Mouse (Mus musculus) kidney, postnatal 0 days (tissue): Measurements from ENCODE around the gene Acot11. TPM values are rescaled to one million over a fixed set of nuclear protein-coding genes. Genes with fewer than 3 reads are reported as not detected.

Source experiments
- ATAC-seq: fragments of 200-750 bp; cut with Nextera tagmentation; replicated peaks from 2 replicates; pipeline ENCODE4 v1.8.0; 2017; ENCODE audit warnings: low read depth, moderate number of reproducible peaks, moderate TSS enrichment, moderate library complexity; ENCODE audit not compliant: low FRiP score
- DNase-seq: peaks from one replicate; pipeline ENCODE4 v3.0.0-alpha.2; 2016; ENCODE audit warnings: low spot score
- H3K27ac ChIP-seq: fragments of 300-500 bp; sonication (generic); 2 replicates; pipeline ENCODE4 v1.5.1; 2014; ENCODE audit warnings: mild to moderate bottlenecking
- H3K27me3 ChIP-seq: fragments of 300-500 bp; sonication (generic); 2 replicates; pipeline ENCODE4 v1.6.1; 2014; ENCODE audit warnings: low read length, mixed read lengths; ENCODE audit not compliant: insufficient read depth
- H3K36me3 ChIP-seq: fragments of 300-500 bp; sonication (generic); 2 replicates; pipeline ENCODE4 v1.6.1; 2014; ENCODE audit warnings: low read length, mixed read lengths; ENCODE audit not compliant: insufficient read depth
- H3K4me1 ChIP-seq: fragments of 300-500 bp; sonication (generic); replicated peaks from 2 replicates; pipeline ENCODE4 v1.6.1; 2014; ENCODE audit warnings: antibody characterized with exemption, low read length, mixed read lengths; ENCODE audit not compliant: insufficient read depth
- H3K4me2 ChIP-seq: fragments of 300-500 bp; sonication (generic); 2 replicates; pipeline ENCODE4 v1.6.1; 2014; ENCODE audit warnings: mild to moderate bottlenecking, low read length, moderate library complexity, mixed read lengths
- H3K4me3 ChIP-seq: fragments of 300-500 bp; sonication (generic); replicated peaks from 2 replicates; pipeline ENCODE4 v1.5.1; 2014; ENCODE audit warnings: low read depth, low read length
- H3K9ac ChIP-seq: fragments of 300-500 bp; sonication (generic); 2 replicates; pipeline ENCODE4 v1.6.1; 2014; ENCODE audit warnings: low read depth, low read length
- H3K9me3 ChIP-seq: fragments of 300-500 bp; sonication (generic); replicated peaks from 2 replicates; pipeline ENCODE4 v1.6.1; 2016; ENCODE audit warnings: low read length, inconsistent platforms, mixed read lengths
- CTCF ChIP-seq: IDR thresholded peaks from 2 replicates; pipeline ENCODE4 v1.5.1; 2016; ENCODE audit warnings: antibody characterized with exemption, low read depth, mild to moderate bottlenecking, moderate library complexity
- WGBS: fragments of 180-500 bp; shearing (Covaris S2); extraction: QIAGEN DNeasy Blood & Tissue Kit; methylation state at CpG from one replicate; pipeline ENCODE4 v1.1.7; 2014; 5-methylcytosine and 5-hydroxymethylcytosine counted together
- polyA plus RNA-seq: library from polyadenylated mRNA; unstranded; fragments of >200 nt; fragmentation: Nextera tagmentation; extraction: Ambion mirVana; gene quantifications from 2 replicates; pipeline ENCODE4 v1.2.1, GENCODE M21; 2015

Gene Acot11
- polyA plus RNA-seq, 1 experiment from 2014 or later = 1.7 TPM

DNA sequence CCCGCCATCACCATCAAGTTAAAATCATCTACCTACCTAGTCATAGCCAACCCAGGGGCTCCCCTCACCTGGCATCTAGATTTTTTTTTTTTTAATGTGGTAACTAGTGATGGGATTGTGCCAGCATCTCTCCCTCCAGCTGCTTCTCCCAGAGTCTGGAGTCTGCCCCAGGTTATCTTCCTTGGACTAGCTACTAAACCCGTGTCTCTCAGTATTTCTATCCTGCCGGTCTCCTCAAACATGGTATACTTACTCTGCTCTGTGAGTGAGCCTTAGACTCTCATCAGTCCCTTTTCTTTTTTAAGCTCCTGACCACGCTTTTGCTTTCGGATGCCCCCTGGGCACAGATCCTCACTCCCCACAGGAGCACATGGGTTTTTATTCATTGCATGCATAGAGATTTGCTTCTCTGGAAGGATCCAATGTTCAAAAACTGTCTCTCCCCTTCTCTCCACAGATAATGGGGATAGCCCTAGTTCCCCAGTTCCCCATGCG lies 35.9 kb upstream of the Acot11 start:
- DNase-seq (no peak), ATAC-seq (no peak)
- Histone ChIP-seq H3K4me2 (peak overlapping the region; percentile 100), H3K9me3 (no peaks in the 10 kb centered on the region), H3K36me3 (no peaks in the 10 kb centered on the region), H3K27me3 (no peaks in the 10 kb centered on the region), H3K27ac (peak overlapping the region; percentile 95), H3K9ac (no peak overlapping the region; the same call in 1 of the 2 replicates), H3K4me1 (peaks cover 11% of the 10 kb centered on the region), H3K4me3 (peak overlapping the region; percentile 61)
- TF ChIP-seq CTCF = no peak
- WGBS = 41% methylated on average over 6 of the region's 6 CpGs

DNA sequence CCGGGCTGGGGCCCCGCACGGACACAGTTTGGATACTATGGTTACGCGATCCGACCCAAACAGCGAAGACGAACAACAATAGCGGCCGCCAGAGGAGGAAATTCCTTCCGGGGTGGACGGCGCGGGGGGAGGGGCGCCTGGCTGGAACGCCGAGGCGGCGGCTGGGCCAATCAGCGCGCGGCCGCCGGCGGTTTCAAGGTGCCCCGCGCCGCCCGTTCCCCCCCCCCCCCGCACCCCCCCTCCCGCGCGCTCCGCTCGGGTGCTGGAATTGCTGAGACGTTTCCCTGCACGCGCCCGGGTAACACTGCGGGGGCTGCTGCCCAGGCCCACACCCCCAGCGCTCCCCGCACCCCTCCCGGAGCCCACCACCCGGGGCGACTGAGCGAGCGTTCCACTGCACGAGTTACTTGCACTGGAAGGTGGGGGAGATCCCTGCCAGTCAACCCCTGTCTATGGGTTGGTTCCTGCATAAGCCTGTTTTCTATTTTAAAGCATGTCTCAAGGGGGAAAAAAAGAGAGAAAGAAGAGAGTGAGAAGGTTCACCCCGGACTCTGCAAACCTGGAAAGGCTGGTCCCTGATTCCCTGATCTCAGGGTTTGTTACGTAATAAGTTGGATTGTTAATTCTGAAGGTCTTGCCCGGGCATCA lies 35.3 kb upstream of the Acot11 start:
- Histone ChIP-seq H3K4me2 (peak overlapping the region; percentile 100), H3K4me1 (peaks cover 11% of the 10 kb centered on the region), H3K4me3 (peak overlapping the region; percentile 61), H3K27ac (peak overlapping the region; percentile 95), H3K36me3 (no peaks in the 10 kb centered on the region), H3K27me3 (no peaks in the 10 kb centered on the region), H3K9me3 (no peaks in the 10 kb centered on the region), H3K9ac (peak overlapping the region; percentile 78)
- 2% methylated on average over 33 of the region's 51 CpGs for WGBS
- TF ChIP-seq CTCF = peak; percentile 21; the same call in 1 of the 2 replicates
- DNase-seq (peak; percentile 94), ATAC-seq (peak; percentile 73)

DNA sequence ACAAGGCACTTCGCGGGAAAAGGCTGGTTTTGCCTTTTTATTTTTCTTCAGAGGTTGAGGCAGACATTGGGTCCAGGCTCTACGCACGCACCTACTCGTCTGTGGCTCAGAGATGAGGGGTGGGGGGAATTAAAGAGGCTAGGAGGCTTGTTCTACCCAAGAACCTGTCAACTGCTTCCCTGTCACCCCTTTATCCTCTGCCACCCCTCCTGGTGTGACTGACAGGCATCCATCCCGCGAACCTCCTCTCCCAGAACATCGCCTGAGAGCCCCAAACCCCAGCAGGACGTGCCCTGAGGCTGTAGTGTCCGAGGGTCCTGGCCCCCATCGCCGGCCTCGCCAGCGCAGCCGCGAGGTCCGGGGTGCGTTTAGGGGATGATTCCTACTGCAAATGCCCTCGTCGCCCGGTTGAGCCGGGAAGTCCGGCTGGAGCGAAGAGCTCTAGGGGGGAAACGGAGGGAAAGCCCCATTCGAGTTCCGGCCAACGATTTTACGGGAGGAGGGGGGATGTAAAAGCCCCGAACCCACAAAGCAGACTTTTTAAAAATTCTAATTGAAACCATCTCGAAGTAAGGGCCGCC lies 34.5 kb upstream of the Acot11 start:
- Histone ChIP-seq H3K9me3 (no peaks in the 10 kb centered on the region), H3K27me3 (no peaks in the 10 kb centered on the region), H3K36me3 (no peaks in the 10 kb centered on the region), H3K27ac (peak overlapping the region; percentile 95), H3K4me3 (peak overlapping the region; percentile 61), H3K9ac (peak overlapping the region; percentile 78), H3K4me1 (peaks cover 11% of the 10 kb centered on the region), H3K4me2 (peak overlapping the region; percentile 100)
- WGBS = under 1% methylated on average over 32 of the region's 32 CpGs
- ATAC-seq (peak; percentile 7), DNase-seq (no peak)
- no peak for TF ChIP-seq CTCF

DNA sequence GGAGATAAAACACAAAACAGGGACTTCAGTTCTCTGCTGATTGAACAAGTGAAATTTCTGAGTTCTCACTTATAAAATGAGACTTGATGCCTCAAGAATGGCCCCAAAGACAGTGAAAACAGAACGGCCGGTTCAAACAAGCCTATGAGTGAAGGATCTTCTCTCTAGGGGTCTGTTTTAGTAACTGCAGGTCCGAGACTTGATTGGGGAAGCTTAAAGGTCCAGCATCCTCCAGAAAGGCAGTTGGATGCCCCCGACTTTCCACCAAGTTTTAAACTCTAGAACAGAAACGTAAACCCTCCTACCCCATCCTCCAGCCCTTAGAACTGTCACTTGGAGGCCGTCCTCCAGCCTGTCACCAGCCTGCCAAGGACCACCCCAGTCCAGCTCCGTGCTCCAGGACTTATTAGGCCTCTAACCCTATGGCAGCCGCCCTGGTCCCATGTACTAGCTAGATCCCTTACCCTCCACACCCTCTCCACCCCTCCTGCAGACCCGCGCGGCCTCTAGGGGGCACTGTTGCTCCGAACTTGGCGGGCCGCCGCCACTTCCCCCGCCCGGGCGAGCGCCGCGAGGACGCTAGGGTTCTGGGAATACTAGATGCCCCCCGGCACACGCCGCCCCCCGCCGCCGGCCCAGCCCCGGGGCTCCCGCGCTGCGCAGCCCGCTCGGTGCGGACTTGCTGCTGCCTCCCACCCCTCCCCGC lies 33.9 kb upstream of the Acot11 start:
- Histone ChIP-seq H3K4me1 (peaks cover 11% of the 10 kb centered on the region), H3K36me3 (no peaks in the 10 kb centered on the region), H3K9ac (peak overlapping the region; percentile 78), H3K27ac (peak overlapping the region; percentile 95), H3K9me3 (no peaks in the 10 kb centered on the region), H3K27me3 (no peaks in the 10 kb centered on the region), H3K4me2 (peak overlapping the region; percentile 100), H3K4me3 (peak overlapping the region; percentile 61)
- TF ChIP-seq CTCF = peak; percentile 90
- peak; percentile 82 for ATAC-seq
- peak; percentile 96 for DNase-seq
- WGBS = 2% methylated on average over 36 of the region's 36 CpGs

DNA sequence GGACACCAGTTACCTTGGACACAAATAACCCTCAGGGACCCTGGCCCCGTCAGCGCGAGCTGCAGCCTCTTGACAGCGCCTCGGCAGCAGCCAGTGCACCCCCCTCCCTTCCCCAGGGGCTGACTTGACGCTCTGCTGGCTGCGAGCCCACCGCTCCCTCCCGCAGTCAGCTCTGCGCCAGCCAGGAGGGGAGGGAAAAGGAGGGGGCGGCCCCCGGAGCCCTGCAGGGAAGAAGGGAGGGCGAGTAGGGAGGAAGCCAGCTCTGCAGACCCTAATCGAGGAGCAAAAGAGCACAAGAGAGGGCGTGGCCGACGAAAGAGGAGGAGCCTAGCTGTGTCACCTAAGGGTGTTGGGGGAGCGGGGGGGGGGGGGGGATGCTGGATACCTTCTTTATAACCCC lies 33.2 kb upstream of the Acot11 start:
- DNase-seq (peak; percentile 85), ATAC-seq (no peak)
- Histone ChIP-seq H3K9ac (0 out of 2 replicates have a peak overlapping the region, but pooled peaks have one; percentile 13), H3K9me3 (no peaks in the 10 kb centered on the region), H3K27ac (peak overlapping the region; percentile 13; the same call in 1 of the 2 replicates), H3K4me2 (peak overlapping the region; percentile 60), H3K36me3 (no peaks in the 10 kb centered on the region), H3K27me3 (no peaks in the 10 kb centered on the region), H3K4me3 (peak overlapping the region; percentile 24), H3K4me1 (peaks cover 11% of the 10 kb centered on the region)
- WGBS = under 1% methylated on average over 17 of the region's 18 CpGs
- peak; percentile 17; the same call in 1 of the 2 replicates for TF ChIP-seq CTCF

DNA sequence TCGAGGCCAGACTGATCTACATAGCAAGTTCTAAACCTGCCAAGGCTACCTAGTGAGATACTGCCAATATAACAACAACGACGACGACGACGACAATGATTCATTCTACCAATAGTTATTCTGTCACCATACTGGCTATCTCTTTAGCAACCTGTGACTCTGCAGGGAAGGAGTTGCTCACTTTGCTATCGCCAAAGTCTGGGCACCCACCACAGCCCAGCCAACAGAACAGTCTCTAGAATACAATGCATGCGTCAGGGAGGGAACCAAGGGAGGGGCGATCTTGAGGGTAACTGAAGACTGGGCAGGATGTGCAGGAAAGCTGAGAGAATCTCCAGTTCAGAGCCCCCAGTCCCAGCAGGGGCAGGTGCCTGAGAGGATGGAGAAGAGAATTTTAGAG lies 32.6 kb upstream of the Acot11 start:
- Histone ChIP-seq H3K9me3 (no peaks in the 10 kb centered on the region), H3K4me3 (no peak overlapping the region), H3K36me3 (no peaks in the 10 kb centered on the region), H3K4me2 (peak overlapping the region; percentile 60), H3K4me1 (peaks cover 11% of the 10 kb centered on the region), H3K27me3 (no peaks in the 10 kb centered on the region), H3K27ac (peak overlapping the region; percentile 13; the same call in 1 of the 2 replicates), H3K9ac (0 out of 2 replicates have a peak overlapping the region, but pooled peaks have one; percentile 13)
- no peak for TF ChIP-seq CTCF
- DNase-seq = no peak
- WGBS = 7% methylated on average over 9 of the region's 9 CpGs
- ATAC-seq = no peak
